Mouse (Mus musculus) thymus, adult 2 months (tissue): ENCODE data around the gene Nr1h2.

Experiments used
- CTCF ChIP-seq: fragments of 200-500 bp; IDR thresholded peaks from 2 replicates; pipeline ENCODE4 v1.5.1; 2012; ENCODE audit warnings: mild to moderate bottlenecking, control low read depth, low read length, moderate library complexity, borderline replicate concordance; ENCODE audit not compliant: control insufficient read depth, poor library complexity, insufficient read depth; ENCODE audit errors: extremely low read depth
- POLR2A ChIP-seq: fragments of 200-500 bp; IDR thresholded peaks from 2 replicates; pipeline ENCODE4 v1.6.1; 2012; ENCODE audit warnings: mild to moderate bottlenecking, low read length, control low read depth, moderate library complexity; ENCODE audit not compliant: control insufficient read depth, poor library complexity, insufficient read depth; ENCODE audit errors: extremely low read depth

- TF ChIP-seq CTCF = no peak
- TF ChIP-seq POLR2A = no peak
These were observed 22.6 kb upstream of the Nr1h2 start for GRCm38 (mm10) chr7:44576333-44576844.
